Mouse (Mus musculus): ENCODE data around the gene Dixdc1.

GRCm38 (mm10) chr9:50742744-50743143 lies 3.4 kb upstream of the Dixdc1 start:
- TF ChIP-seq CTCF (conservative IDR thresholded peaks at IDR 0.05; ENCODE audit: low read length) (no peak), POU5F1 (IDR thresholded peaks at IDR 0.05; ENCODE audit: borderline replicate concordance, low read length) (no peak)
